Mouse (Mus musculus): ENCODE measurements around the gene Prep. TPM values are rescaled to one million over a fixed set of nuclear protein-coding genes. Genes with fewer than 3 reads are reported as not detected.

Prep gene
- polyA plus RNA-seq, 1 experiment from 2014 or later, result 22.8 TPM

DNA sequence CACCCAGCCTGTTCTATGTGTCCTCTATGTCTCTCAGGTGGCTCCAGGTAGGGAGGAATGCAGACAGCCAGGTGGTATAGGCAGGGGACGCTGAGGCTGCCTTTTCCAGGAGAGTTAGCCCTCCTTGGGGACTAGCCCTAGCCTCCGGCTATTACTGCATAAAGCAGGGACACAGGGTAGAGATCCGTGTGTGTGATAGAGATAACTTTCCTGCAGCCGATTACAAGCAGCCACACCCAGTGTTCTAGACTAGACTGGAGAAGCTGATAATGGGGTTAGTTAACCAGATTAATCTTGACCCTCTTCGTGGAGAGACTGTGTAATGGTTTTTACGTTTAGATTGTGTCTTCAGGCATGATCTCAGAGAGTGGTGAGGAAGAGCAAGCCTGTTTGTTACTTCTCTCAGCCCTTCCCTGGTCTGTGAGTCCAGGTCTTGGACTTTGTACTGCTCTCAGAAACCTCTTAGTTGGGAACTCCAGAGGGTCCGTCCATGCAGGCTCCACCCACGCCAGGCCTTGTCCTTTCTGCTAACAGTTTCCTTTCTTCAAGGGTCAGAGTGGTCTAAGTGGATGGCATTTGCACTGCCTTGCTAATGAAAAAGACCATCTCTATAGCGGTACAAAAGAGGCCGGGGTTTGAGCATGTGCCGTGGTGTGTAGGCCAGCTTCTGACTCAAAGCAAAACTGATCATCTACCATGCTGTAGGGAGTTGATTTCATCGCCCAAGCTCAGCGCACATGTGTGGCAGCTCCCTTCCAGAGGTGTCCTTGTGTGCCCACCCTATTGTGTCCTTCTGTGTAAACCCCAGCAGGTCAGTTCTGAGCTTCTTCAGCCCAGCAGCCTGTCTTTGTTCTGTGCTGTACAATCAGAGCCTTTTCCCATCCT is 4.2 kb downstream of the Prep start:
- Histone ChIP-seq H3K27me3 (ENCODE audit: control insufficient read depth, insufficient read depth, low read length) (no peaks in the 10 kb centered on the region), H3K9ac (ENCODE audit: low read depth, low read length) (no peak overlapping the region), H3K36me3 (ENCODE audit: control insufficient read depth, insufficient read depth, low read length) (no peaks in the 10 kb centered on the region), H3K4me3 (ENCODE audit: low read depth, low read length) (no peak overlapping the region), H3K27ac (ENCODE audit: low read depth, low read length) (no peak overlapping the region), H3K4me2 (replicated peaks; ENCODE audit: low read depth, low read length) (no peak overlapping the region), H3K4me1 (replicated peaks; ENCODE audit: control insufficient read depth, insufficient read depth, low read length) (no peaks in the 10 kb centered on the region), H3K9me3 (ENCODE audit: control insufficient read depth, low read length) (no peaks in the 10 kb centered on the region)
- DNase-seq (ENCODE audit: low spot score) (no peak), ATAC-seq (ENCODE audit: low FRiP score) (no peak)
- WGBS, result 85% methylated on average over 13 of the region's 13 CpGs

DNA sequence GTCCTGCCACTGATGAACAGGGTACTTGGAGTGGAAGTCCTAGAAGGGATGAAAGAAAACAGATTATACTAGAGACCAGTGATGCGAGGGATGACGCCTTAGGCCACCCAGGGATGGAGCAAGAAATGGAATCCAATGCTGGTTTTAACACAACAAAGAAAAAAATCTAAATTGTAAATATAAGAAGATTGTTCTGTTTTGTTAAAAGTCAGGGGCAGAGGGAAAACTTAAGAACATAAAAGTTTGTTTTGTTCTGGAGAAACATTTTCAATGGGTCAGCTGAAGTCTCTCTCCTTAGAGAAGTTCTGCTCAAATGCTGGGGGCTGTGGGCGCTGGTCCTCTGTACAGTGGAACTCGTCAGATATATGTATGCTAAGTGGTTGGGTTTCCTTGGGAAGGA is 5.3 kb downstream of the Prep start:
- WGBS, result 97% methylated on average over 4 of the region's 4 CpGs
- no peak overlapping the region for H3K9ac ChIP-seq (ENCODE audit: low read depth, low read length)
- no peaks in the 10 kb centered on the region for H3K27me3 ChIP-seq (ENCODE audit: control insufficient read depth, insufficient read depth, low read length)
- ATAC-seq (ENCODE audit: low FRiP score), result no peak
- H3K27ac ChIP-seq (ENCODE audit: low read depth, low read length), result no peak overlapping the region
- no peaks in the 10 kb centered on the region for H3K4me1 ChIP-seq (replicated peaks; ENCODE audit: control insufficient read depth, insufficient read depth, low read length)
- H3K4me2 ChIP-seq (replicated peaks; ENCODE audit: low read depth, low read length), result no peak overlapping the region
- no peak for DNase-seq (ENCODE audit: low spot score)
- H3K9me3 ChIP-seq (ENCODE audit: control insufficient read depth, low read length), result no peaks in the 10 kb centered on the region
- H3K36me3 ChIP-seq (ENCODE audit: control insufficient read depth, insufficient read depth, low read length), result no peaks in the 10 kb centered on the region
- H3K4me3 ChIP-seq (ENCODE audit: low read depth, low read length), result no peak overlapping the region

DNA sequence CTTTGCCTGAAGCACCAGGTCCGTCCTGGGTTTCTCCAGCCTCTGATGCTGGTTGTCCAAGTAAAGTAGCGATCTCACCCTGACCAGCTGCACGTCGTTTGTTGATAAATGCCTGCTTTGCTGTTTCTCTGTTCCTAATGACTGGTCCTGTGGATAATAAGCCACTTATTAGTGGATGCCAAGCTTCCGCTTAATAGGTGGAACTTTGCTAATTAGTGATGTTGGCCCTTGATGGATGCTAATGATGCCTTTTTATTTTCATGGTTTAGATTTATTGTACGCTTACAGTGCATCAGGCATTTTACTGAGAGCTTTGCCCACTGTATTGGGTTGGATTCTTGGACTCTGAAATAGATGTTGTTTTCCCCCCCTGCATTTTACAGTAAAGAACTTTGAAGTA is 7.5 kb downstream of the Prep start:
- Histone ChIP-seq H3K36me3 (ENCODE audit: control insufficient read depth, insufficient read depth, low read length) (no peaks in the 10 kb centered on the region), H3K9me3 (ENCODE audit: control insufficient read depth, low read length) (no peaks in the 10 kb centered on the region), H3K27me3 (ENCODE audit: control insufficient read depth, insufficient read depth, low read length) (no peaks in the 10 kb centered on the region), H3K9ac (ENCODE audit: low read depth, low read length) (no peak overlapping the region), H3K4me3 (ENCODE audit: low read depth, low read length) (no peak overlapping the region), H3K4me1 (replicated peaks; ENCODE audit: control insufficient read depth, insufficient read depth, low read length) (no peaks in the 10 kb centered on the region), H3K27ac (ENCODE audit: low read depth, low read length) (no peak overlapping the region), H3K4me2 (replicated peaks; ENCODE audit: low read depth, low read length) (no peak overlapping the region)
- 87% methylated on average over 6 of the region's 6 CpGs for WGBS
- ATAC-seq (ENCODE audit: low FRiP score) (no peak), DNase-seq (ENCODE audit: low spot score) (no peak)

DNA sequence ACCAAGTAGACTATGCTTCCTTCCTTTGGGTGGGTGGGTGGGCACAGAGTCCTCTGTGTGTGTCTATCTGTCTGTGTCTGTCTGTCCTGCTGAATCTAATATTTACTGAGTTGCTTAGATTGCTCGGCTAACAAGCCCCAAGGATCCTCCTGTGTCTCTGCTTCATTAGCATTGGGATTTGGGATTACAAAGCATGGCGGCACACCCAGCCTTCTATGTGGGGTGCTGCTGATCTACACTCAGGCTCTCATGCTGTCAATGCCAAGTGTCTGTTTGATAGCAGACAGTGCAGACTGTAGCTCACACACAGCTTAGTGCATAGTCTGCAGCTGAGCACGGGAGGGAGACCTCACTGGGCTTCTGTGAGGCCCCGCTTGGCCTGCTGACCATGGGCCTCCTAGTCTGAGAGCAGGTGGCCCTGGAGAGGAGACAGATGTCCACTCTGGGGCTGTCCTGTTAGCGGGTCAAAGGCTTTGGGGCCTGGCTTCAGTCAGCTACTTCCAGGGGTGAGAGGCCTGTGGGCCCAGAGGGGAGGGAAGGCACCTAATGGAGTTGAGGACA is 8.6 kb downstream of the Prep start:
- Histone ChIP-seq H3K27me3 (ENCODE audit: control insufficient read depth, insufficient read depth, low read length) (no peaks in the 10 kb centered on the region), H3K27ac (ENCODE audit: low read depth, low read length) (no peak overlapping the region), H3K9me3 (ENCODE audit: control insufficient read depth, low read length) (no peaks in the 10 kb centered on the region), H3K4me3 (ENCODE audit: low read depth, low read length) (no peak overlapping the region), H3K4me2 (replicated peaks; ENCODE audit: low read depth, low read length) (no peak overlapping the region), H3K9ac (ENCODE audit: low read depth, low read length) (no peak overlapping the region), H3K36me3 (ENCODE audit: control insufficient read depth, insufficient read depth, low read length) (no peaks in the 10 kb centered on the region), H3K4me1 (replicated peaks; ENCODE audit: control insufficient read depth, insufficient read depth, low read length) (no peaks in the 10 kb centered on the region)
- no peak for DNase-seq (ENCODE audit: low spot score)
- peak; percentile 29; the same call in 1 of the 2 replicates for ATAC-seq (ENCODE audit: low FRiP score)
- WGBS, result 74% methylated on average over 5 of the region's 5 CpGs

DNA sequence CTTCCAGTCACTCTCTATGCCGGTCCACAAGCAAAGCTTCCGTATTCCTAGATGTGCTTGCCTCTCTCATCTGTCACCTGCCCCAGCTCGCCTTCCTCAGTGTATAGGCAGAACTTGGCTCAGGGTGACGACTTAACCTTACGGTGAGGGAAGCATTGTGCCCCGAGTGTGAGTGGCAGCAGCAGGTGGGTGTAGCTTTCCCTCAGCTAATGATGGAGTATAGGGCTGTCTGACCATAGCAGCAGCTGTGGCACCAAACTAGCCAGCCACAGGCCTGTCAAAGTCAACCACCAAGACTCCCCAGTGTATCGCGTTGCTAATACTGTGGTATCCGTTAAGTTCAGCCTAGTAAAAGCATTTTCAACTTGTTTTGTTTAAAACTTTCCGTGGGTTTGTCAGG is 9.6 kb downstream of the Prep start:
- DNase-seq (ENCODE audit: low spot score) (no peak), ATAC-seq (ENCODE audit: low FRiP score) (0 out of 2 replicates have a peak, but pooled peaks have one; percentile 15)
- no peak overlapping the region for H3K4me2 ChIP-seq (replicated peaks; ENCODE audit: low read depth, low read length)
- H3K4me1 ChIP-seq (replicated peaks; ENCODE audit: control insufficient read depth, insufficient read depth, low read length), result no peaks in the 10 kb centered on the region
- H3K27me3 ChIP-seq (ENCODE audit: control insufficient read depth, insufficient read depth, low read length), result no peaks in the 10 kb centered on the region
- no peaks in the 10 kb centered on the region for H3K9me3 ChIP-seq (ENCODE audit: control insufficient read depth, low read length)
- no peaks in the 10 kb centered on the region for H3K36me3 ChIP-seq (ENCODE audit: control insufficient read depth, insufficient read depth, low read length)
- H3K9ac ChIP-seq (ENCODE audit: low read depth, low read length), result no peak overlapping the region
- H3K4me3 ChIP-seq (ENCODE audit: low read depth, low read length), result no peak overlapping the region
- H3K27ac ChIP-seq (ENCODE audit: low read depth, low read length), result no peak overlapping the region
- 83% methylated on average over 10 of the region's 10 CpGs for WGBS

DNA sequence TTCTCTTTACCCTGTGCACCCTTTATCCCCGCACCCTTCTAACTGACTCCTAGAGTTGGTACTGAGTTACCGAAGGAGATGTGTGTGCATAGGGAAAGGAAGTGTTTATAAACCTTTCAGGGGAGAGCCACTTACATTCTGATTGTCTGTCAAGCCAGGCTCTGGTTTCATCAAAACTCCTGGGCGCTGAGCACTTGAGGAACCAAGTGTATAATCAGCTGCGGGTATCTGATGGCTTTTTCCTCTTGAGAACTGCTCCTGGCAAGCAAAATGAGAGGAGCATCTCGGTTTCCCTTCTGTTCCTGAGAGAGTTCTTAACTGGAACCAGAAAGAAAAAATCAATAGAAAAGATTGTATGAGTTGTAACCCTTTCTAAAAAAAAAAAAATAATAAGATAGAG is 10.3 kb downstream of the Prep start:
- Histone ChIP-seq H3K9me3 (ENCODE audit: control insufficient read depth, low read length) (no peaks in the 10 kb centered on the region), H3K9ac (ENCODE audit: low read depth, low read length) (no peak overlapping the region), H3K27me3 (ENCODE audit: control insufficient read depth, insufficient read depth, low read length) (no peaks in the 10 kb centered on the region), H3K4me1 (replicated peaks; ENCODE audit: control insufficient read depth, insufficient read depth, low read length) (no peaks in the 10 kb centered on the region), H3K4me2 (replicated peaks; ENCODE audit: low read depth, low read length) (no peak overlapping the region), H3K27ac (ENCODE audit: low read depth, low read length) (no peak overlapping the region), H3K4me3 (ENCODE audit: low read depth, low read length) (no peak overlapping the region), H3K36me3 (ENCODE audit: control insufficient read depth, insufficient read depth, low read length) (no peaks in the 10 kb centered on the region)
- DNase-seq (ENCODE audit: low spot score), result no peak
- WGBS, result 86% methylated on average over 5 of the region's 5 CpGs
- no peak for ATAC-seq (ENCODE audit: low FRiP score)

DNA sequence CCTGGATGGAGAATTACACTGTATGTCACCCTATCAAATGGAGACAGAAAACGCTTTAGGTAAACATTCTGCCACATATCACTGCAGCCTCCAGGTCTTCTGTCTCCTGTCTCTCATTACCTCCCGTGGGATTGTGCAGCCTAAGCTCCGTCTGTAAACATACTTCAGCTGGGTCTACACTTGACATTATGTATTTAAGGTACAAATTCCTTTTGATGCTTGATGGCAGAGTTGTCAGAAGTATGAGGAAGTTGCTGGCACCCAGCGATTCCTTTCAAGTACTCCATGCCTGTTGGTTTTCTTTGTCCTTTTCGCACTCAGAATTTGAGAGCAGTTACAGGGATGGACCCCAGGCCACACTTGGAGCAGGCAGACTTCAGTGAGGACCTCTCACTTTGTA is 12.8 kb downstream of the Prep start:
- no peaks in the 10 kb centered on the region for H3K9me3 ChIP-seq (ENCODE audit: control insufficient read depth, low read length)
- DNase-seq (ENCODE audit: low spot score), result no peak
- H3K27me3 ChIP-seq (ENCODE audit: control insufficient read depth, insufficient read depth, low read length), result no peaks in the 10 kb centered on the region
- no peaks in the 10 kb centered on the region for H3K36me3 ChIP-seq (ENCODE audit: control insufficient read depth, insufficient read depth, low read length)
- no peak overlapping the region for H3K4me3 ChIP-seq (ENCODE audit: low read depth, low read length)
- WGBS, result 86% methylated on average over 5 of the region's 5 CpGs
- no peak overlapping the region for H3K9ac ChIP-seq (ENCODE audit: low read depth, low read length)
- no peaks in the 10 kb centered on the region; the same call in 1 of the 2 replicates for H3K4me1 ChIP-seq (replicated peaks; ENCODE audit: control insufficient read depth, insufficient read depth, low read length)
- no peak overlapping the region for H3K27ac ChIP-seq (ENCODE audit: low read depth, low read length)
- H3K4me2 ChIP-seq (replicated peaks; ENCODE audit: low read depth, low read length), result no peak overlapping the region
- ATAC-seq (ENCODE audit: low FRiP score), result no peak

DNA sequence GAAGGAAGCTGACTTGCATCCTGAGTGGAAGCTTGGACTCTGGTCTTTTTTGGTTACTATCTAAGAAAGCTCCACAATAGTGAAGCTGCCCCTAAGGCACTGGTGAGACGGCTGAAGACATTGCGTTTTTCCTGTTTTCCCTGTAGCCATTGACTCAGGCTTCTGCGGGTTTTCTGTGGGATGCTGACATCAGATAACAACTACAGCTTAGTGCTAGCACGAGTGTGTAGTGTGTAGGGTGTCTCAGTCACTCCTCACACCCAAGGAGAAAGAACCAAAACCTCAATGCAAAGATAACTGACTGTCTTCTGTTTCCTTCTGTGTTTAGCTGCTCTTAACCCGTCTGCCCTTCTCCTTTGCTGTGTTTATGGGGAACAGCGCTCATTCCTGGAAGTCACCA is 13.5 kb downstream of the Prep start:
- H3K4me1 ChIP-seq (replicated peaks; ENCODE audit: control insufficient read depth, insufficient read depth, low read length), result no peaks in the 10 kb centered on the region; the same call in 1 of the 2 replicates
- no peak overlapping the region for H3K27ac ChIP-seq (ENCODE audit: low read depth, low read length)
- 85% methylated on average over 6 of the region's 6 CpGs for WGBS
- no peaks in the 10 kb centered on the region for H3K9me3 ChIP-seq (ENCODE audit: control insufficient read depth, low read length)
- no peak overlapping the region for H3K9ac ChIP-seq (ENCODE audit: low read depth, low read length)
- no peaks in the 10 kb centered on the region for H3K36me3 ChIP-seq (ENCODE audit: control insufficient read depth, insufficient read depth, low read length)
- no peak for DNase-seq (ENCODE audit: low spot score)
- ATAC-seq (ENCODE audit: low FRiP score), result no peak
- no peaks in the 10 kb centered on the region for H3K27me3 ChIP-seq (ENCODE audit: control insufficient read depth, insufficient read depth, low read length)
- H3K4me3 ChIP-seq (ENCODE audit: low read depth, low read length), result no peak overlapping the region
- no peak overlapping the region for H3K4me2 ChIP-seq (replicated peaks; ENCODE audit: low read depth, low read length)

DNA sequence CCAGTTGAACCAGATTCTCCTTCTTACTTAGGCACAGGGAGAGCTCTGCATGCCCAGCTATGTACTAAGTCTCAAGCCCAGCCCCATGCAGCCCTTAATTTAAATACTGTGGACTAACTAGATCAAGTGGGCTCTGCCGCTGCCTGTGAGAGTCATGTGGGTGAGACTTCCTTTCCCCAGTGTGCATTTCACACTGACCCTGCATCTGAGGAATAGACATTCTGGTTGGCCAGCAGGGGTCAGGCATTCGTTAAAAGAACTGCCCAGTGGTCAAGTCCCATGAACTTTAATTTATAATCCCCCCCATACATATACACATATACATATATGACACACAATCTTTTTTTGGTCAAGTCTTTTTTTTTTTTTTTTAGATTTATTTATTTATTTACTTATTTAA is 15.7 kb downstream of the Prep start:
- no peaks in the 10 kb centered on the region for H3K9me3 ChIP-seq (ENCODE audit: control insufficient read depth, low read length)
- DNase-seq (ENCODE audit: low spot score) (no peak), ATAC-seq (ENCODE audit: low FRiP score) (no peak)
- H3K27ac ChIP-seq (ENCODE audit: low read depth, low read length), result no peak overlapping the region
- no peak overlapping the region for H3K4me3 ChIP-seq (ENCODE audit: low read depth, low read length)
- 64% methylated on average over 2 of the region's 2 CpGs for WGBS
- H3K4me2 ChIP-seq (replicated peaks; ENCODE audit: low read depth, low read length), result no peak overlapping the region
- no peaks in the 10 kb centered on the region; the same call in 1 of the 2 replicates for H3K4me1 ChIP-seq (replicated peaks; ENCODE audit: control insufficient read depth, insufficient read depth, low read length)
- no peaks in the 10 kb centered on the region for H3K27me3 ChIP-seq (ENCODE audit: control insufficient read depth, insufficient read depth, low read length)
- no peaks in the 10 kb centered on the region for H3K36me3 ChIP-seq (ENCODE audit: control insufficient read depth, insufficient read depth, low read length)
- H3K9ac ChIP-seq (ENCODE audit: low read depth, low read length), result no peak overlapping the region
